Mouse (Mus musculus): ENCODE measurements around the gene Prmt7.
A peak's percentile ranks its signal among the peaks of the same experiment; 100 is the strongest.

Gene Prmt7

GRCm38 (mm10) chr8:106289464-106289863, 78.7 kb downstream of the Prmt7 start:
- DNase-seq (ENCODE audit: low read depth): no peak

GRCm38 (mm10) chr8:106292484-106293396, 82.0 kb downstream of the Prmt7 start:
- peak; percentile 68 for DNase-seq (ENCODE audit: low read depth)

- DNase-seq (ENCODE audit: low read depth): no peak
Measured at GRCm38 (mm10) chr8:106298261-106298660, 87.5 kb downstream of the Prmt7 start.

- no peak for DNase-seq (ENCODE audit: low read depth)
Measured at GRCm38 (mm10) chr8:106298846-106299245, 88.1 kb downstream of the Prmt7 start.

GRCm38 (mm10) chr8:106299686-106300085, 89.0 kb downstream of the Prmt7 start:
- DNase-seq (ENCODE audit: low read depth): no peak

- no peak for DNase-seq (ENCODE audit: low read depth)
Measured at GRCm38 (mm10) chr8:106300739-106301715, 90.3 kb downstream of the Prmt7 start.
